Mouse (Mus musculus) hindbrain, embryonic 16.5 days (tissue): ENCODE data around the gene Tal1. TPM values are rescaled to one million over a fixed set of nuclear protein-coding genes. Genes with fewer than 3 reads are reported as not detected.

Source experiments
- ATAC-seq: fragments of 200-750 bp; cut with Nextera tagmentation; 2 replicates; pipeline ENCODE4 v1.8.0; 2017; ENCODE audit warnings: moderate TSS enrichment, moderate library complexity
- H3K27ac ChIP-seq: fragments of 300-500 bp; sonication (generic); 2 replicates; pipeline ENCODE4 v1.5.1; 2014; ENCODE audit warnings: low read depth, mild to moderate bottlenecking, control low read depth, low read length, moderate library complexity
- H3K27me3 ChIP-seq: fragments of 300-500 bp; sonication (generic); replicated peaks from 2 replicates; pipeline ENCODE4 v1.6.1; 2014; ENCODE audit warnings: low read length; ENCODE audit not compliant: control insufficient read depth, insufficient read depth
- H3K36me3 ChIP-seq: fragments of 300-500 bp; sonication (generic); 2 replicates; pipeline ENCODE4 v1.6.1; 2014; ENCODE audit warnings: mild to moderate bottlenecking, low read length, moderate library complexity, mixed read lengths; ENCODE audit not compliant: control insufficient read depth, insufficient read depth
- H3K4me1 ChIP-seq: fragments of 300-500 bp; sonication (generic); 2 replicates; pipeline ENCODE4 v1.6.1; 2014; ENCODE audit warnings: low read depth, low read length; ENCODE audit not compliant: control insufficient read depth, insufficient read depth
- H3K4me2 ChIP-seq: fragments of 300-500 bp; sonication (generic); 2 replicates; pipeline ENCODE4 v1.6.1; 2014; ENCODE audit warnings: mild to moderate bottlenecking, low read length, control low read depth, moderate library complexity
- H3K4me3 ChIP-seq: fragments of 300-500 bp; sonication (generic); 2 replicates; pipeline ENCODE4 v1.5.1; 2014; ENCODE audit warnings: mild to moderate bottlenecking, low read length, control low read depth, moderate library complexity
- H3K9ac ChIP-seq: fragments of 300-500 bp; sonication (generic); 2 replicates; pipeline ENCODE4 v1.6.1; 2014; ENCODE audit warnings: low read depth, mild to moderate bottlenecking, control low read depth, low read length, moderate library complexity
- H3K9me3 ChIP-seq: fragments of 300-500 bp; sonication (generic); 2 replicates; pipeline ENCODE4 v1.6.1; 2014; ENCODE audit warnings: mild to moderate bottlenecking, low read length, moderate library complexity; ENCODE audit not compliant: control insufficient read depth
- WGBS: fragments of 180-500 bp; shearing (Covaris S2); extraction: QIAGEN DNeasy Blood & Tissue Kit; methylation state at CpG from one replicate; pipeline ENCODE4 v1.1.7; 2014; 5-methylcytosine and 5-hydroxymethylcytosine counted together
- polyA plus RNA-seq: library from polyadenylated mRNA; unstranded; fragments of >200 nt; fragmentation: Nextera tagmentation; extraction: Ambion mirVana; gene quantifications from 2 replicates; pipeline ENCODE4 v1.2.1, GENCODE M21; 2015

Tal1 gene
- polyA plus RNA-seq, 1 experiment from 2014 or later = 1.2 TPM

- H3K36me3 ChIP-seq = peaks cover 11% of the 10 kb centered on the region
- no peak overlapping the region for H3K27ac ChIP-seq
- H3K9ac ChIP-seq = no peak overlapping the region
- H3K4me3 ChIP-seq = no peak overlapping the region
- no peaks in the 10 kb centered on the region for H3K4me1 ChIP-seq
- H3K4me2 ChIP-seq = no peak overlapping the region
- 85% methylated on average over 3 of the region's 3 CpGs for WGBS
- no peak for ATAC-seq
- H3K9me3 ChIP-seq = no peaks in the 10 kb centered on the region
- peaks cover 3% of the 10 kb centered on the region; the same call in 1 of the 2 replicates for H3K27me3 ChIP-seq
Observed at GRCm38 (mm10) chr4:115119642-115120041, 63.4 kb downstream of the Tal1 start.

GRCm38 (mm10) chr4:115121162-115121561 lies 64.9 kb downstream of the Tal1 start:
- no peak overlapping the region for H3K27ac ChIP-seq
- ATAC-seq = no peak
- peaks cover 11% of the 10 kb centered on the region for H3K36me3 ChIP-seq
- H3K9me3 ChIP-seq = no peaks in the 10 kb centered on the region
- H3K4me3 ChIP-seq = no peak overlapping the region
- H3K4me1 ChIP-seq = no peaks in the 10 kb centered on the region
- H3K9ac ChIP-seq = no peak overlapping the region
- H3K27me3 ChIP-seq = peaks cover 3% of the 10 kb centered on the region; the same call in 1 of the 2 replicates
- no peak overlapping the region for H3K4me2 ChIP-seq
- 89% methylated on average over 2 of the region's 2 CpGs for WGBS

Other genes starting within 250 kb of the Tal1 start
- gene Gm12830, start 234.7 kb upstream of the Tal1 start, polyA plus RNA-seq = not detected in 2 replicates
- gene Foxd2, start 147.6 kb upstream of the Tal1 start, polyA plus RNA-seq = 0.05 and 0.07 TPM in 2 replicates
- not detected in 2 replicates for gene Foxe3, start 130.4 kb upstream of the Tal1 start, polyA plus RNA-seq
- 187 and 190 TPM in 2 replicates for gene Cmpk1, start 69.2 kb upstream of the Tal1 start, polyA plus RNA-seq
- 2.0 and 2.4 TPM in 2 replicates for gene Stil, start 56.3 kb upstream of the Tal1 start, polyA plus RNA-seq
- gene Pdzk1ip1, start 32.3 kb downstream of the Tal1 start, polyA plus RNA-seq = 2.3 and 3.0 TPM in 2 replicates
- gene Cyp4x1, start 77.9 kb downstream of the Tal1 start, polyA plus RNA-seq = 11.6 and 11.8 TPM in 2 replicates
- not detected in 2 replicates for gene Cyp4a29, start 185.7 kb downstream of the Tal1 start, polyA plus RNA-seq
- not detected in 2 replicates for gene Cyp4a12a, start 242.6 kb downstream of the Tal1 start, polyA plus RNA-seq